Mouse (Mus musculus) left cerebral cortex, postnatal 36 days (tissue): ENCODE data around the gene Il9r. TPM values are rescaled to one million over a fixed set of nuclear protein-coding genes. Genes with fewer than 3 reads are reported as not detected.

Experiments
- DNase-seq, 2 experiments: peaks; one replicate each; pipeline ENCODE4 v3.0.0; 2021 to 2022; ENCODE audit warnings: low spot score in 2 of 2, mixed read lengths in 1 of 2
- intact Hi-C: fragments of 180-260 bp; cut with DNase I; formaldehyde crosslinking; loops from one replicate; pipeline ENCODE4 v1.15.1; 2025
- total RNA-seq, 2 experiments: library from RNA; stranded (reverse); gene quantifications; 2 replicates each; pipeline ENCODE4 v1.2.3; 2021

The Il9r gene
- total RNA-seq, 2 experiments from 2014 or later, result not detected

GRCm38 (mm10) chr11:32139528-32139961 lies 60.5 kb downstream of the Il9r start:
- intact Hi-C loops, result no loop called here
- no peak for DNase-seq

- no peak for DNase-seq
- intact Hi-C loops, result no loop called here
Observed at GRCm38 (mm10) chr11:32138614-32138964, 61.5 kb downstream of the Il9r start.

DNA sequence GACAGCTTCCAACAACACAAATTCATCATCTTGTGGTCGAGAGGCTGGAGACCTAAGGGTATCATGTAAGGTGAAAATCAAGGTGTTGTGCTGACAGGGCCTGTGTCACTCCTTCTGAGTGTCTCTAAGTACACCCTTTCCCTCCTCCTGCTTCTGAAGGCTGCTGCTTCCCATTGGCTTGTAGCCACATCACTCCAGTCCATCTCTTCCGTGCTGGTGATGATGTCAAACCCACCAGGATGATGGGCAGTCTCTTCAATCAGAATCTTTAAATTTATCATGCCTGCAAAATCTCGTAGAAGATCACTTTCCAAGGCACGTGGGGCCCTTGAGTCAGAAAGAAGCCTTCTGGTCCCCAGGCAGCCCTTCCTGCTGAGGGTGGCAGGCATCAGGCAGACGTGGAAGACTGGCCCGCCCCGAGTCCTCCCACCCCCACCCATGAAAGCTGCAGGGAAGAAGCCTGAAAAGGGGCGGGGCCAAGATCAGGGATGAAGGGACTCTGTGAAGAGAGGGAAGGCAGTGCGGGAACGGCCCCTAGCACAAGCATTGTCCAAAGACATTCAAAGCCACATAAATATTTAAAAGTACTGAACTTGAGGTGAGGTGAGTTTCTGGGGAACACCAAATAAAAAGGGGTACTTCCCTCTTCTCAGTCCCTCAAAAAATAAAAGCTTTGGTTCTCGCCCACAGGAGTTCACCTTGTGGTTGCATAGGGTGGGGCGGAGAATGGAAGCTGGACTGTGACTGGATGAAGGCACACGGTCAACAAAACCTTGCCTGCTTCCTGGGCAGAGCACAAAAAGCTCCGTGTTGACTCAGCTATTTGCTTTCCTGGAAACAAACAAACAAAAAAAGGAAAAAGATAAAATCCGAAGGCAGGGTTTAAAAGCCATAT lies 62.1 kb downstream of the Il9r start:
- intact Hi-C loops, result no loop called here
- no peak for DNase-seq

Other genes starting within 250 kb of the Il9r start
- not detected for gene 4930524B15Rik, start 234.7 kb downstream of the Il9r start, total RNA-seq
- gene Nsg2, start 199.8 kb downstream of the Il9r start, total RNA-seq, result 100 to 1,000 TPM; 603 to 618 TPM
- gene Snrnp25, start 5.1 kb upstream of the Il9r start, total RNA-seq, result 10 to 100 TPM; 22.3 to 22.8 TPM
- 10 to 100 TPM in 1 of 2 experiments, 1 to 10 TPM in 1; 9.6 to 14.9 TPM for gene Rhbdf1, start 22.0 kb upstream of the Il9r start, total RNA-seq
- gene Mpg, start 26.2 kb upstream of the Il9r start, total RNA-seq, result 10 to 100 TPM; 19.9 to 20.1 TPM
- 10 to 100 TPM; 42.1 to 59.7 TPM for gene Nprl3, start 67.4 kb upstream of the Il9r start, total RNA-seq
- gene Hba-x, start 76.1 kb upstream of the Il9r start, total RNA-seq, result not detected
- gene Hba-a1, start 83.2 kb upstream of the Il9r start, total RNA-seq, result 100 to 1,000 TPM; 361 to 431 TPM
- not detected for gene Hbq1b, start 86.7 kb upstream of the Il9r start, total RNA-seq
- 100 to 1,000 TPM; 345 to 363 TPM for gene Hba-a2, start 96.2 kb upstream of the Il9r start, total RNA-seq
- gene Hbq1a, start 99.8 kb upstream of the Il9r start, total RNA-seq, result 1 to 10 TPM in 1 of 2 experiments, under 1 TPM in 1; 0.72 to 1.0 TPM
- 10 to 100 TPM; 10.8 to 13.3 TPM for gene Sh3pxd2b, start 147.5 kb upstream of the Il9r start, total RNA-seq